Mouse (Mus musculus) small intestine, adult 2 months (tissue): ENCODE data around the gene Uchl5.

Experiments
- CTCF ChIP-seq: fragments of 200-500 bp; IDR thresholded peaks from 2 replicates; pipeline ENCODE4 v1.5.1; 2012; ENCODE audit warnings: low read depth, mild to moderate bottlenecking, control low read depth, inconsistent platforms, low read length, moderate library complexity, mixed read lengths; ENCODE audit not compliant: insufficient replicate concordance, insufficient read length; ENCODE audit errors: extremely low read depth
- POLR2A ChIP-seq: fragments of 200-500 bp; IDR thresholded peaks from 2 replicates; pipeline ENCODE4 v1.6.1; 2012; ENCODE audit warnings: low read depth, mild to moderate bottlenecking, control low read depth, inconsistent platforms, low read length, moderate library complexity

DNA sequence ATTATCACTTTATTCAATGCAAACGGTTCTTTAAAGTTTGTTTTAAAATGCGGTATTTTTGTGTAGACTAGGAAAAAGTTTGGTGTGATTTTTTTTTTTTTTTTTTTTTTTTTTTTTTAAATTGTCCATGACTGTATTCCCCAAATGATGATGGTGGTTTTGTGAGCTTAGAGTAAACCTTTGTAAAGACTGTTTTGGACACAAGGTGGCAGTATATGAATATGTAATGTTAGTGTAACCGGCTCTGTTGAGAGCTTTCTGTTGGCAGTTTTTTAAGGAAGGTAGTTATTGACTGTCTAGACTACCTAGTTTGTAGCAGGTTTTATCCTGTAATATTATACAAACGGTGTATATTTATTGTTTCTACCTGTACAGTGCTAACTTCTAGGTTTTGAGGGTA, 26.5 kb downstream of the Uchl5 start:
- TF ChIP-seq CTCF (no peak), POLR2A (no peak)
